Mouse (Mus musculus) cerebellum, adult 2 months (tissue): Measurements from ENCODE around the gene Wdr31.

ENCODE experiments used
- CTCF ChIP-seq: fragments of 200-500 bp; IDR thresholded peaks from 2 replicates; pipeline ENCODE4 v1.5.1; 2011; ENCODE audit warnings: low read depth, mild to moderate bottlenecking, control low read depth, low read length, moderate library complexity, borderline replicate concordance; ENCODE audit not compliant: insufficient read depth
- POLR2A ChIP-seq: fragments of 200-500 bp; IDR thresholded peaks from 2 replicates; pipeline ENCODE4 v1.6.1; 2011; ENCODE audit warnings: low read length, control low read depth, borderline replicate concordance; ENCODE audit not compliant: insufficient read depth

- no peak for TF ChIP-seq POLR2A
- no peak for TF ChIP-seq CTCF
Observed at GRCm38 (mm10) chr4:62430678-62431077, 40.0 kb downstream of the Wdr31 start.
